Mouse (Mus musculus) hindbrain, postnatal 0 days (tissue): ENCODE measurements around the gene Ruvbl2. TPM values are rescaled to one million over a fixed set of nuclear protein-coding genes. Genes with fewer than 3 reads are reported as not detected.
"Not testable (repeated sequence)": the region's sequence is repeated elsewhere in the genome, so short reads cannot be mapped to it uniquely, and the experiment has no call there.

ENCODE experiments used
- ATAC-seq: fragments of 200-750 bp; cut with Nextera tagmentation; 2 replicates; pipeline ENCODE4 v1.8.0; 2017; ENCODE audit warnings: mild to moderate bottlenecking, moderate TSS enrichment, moderate library complexity
- DNase-seq: peaks from one replicate; pipeline ENCODE4 v3.0.0-alpha.2; 2015; ENCODE audit warnings: low spot score
- H3K27ac ChIP-seq: fragments of 300-500 bp; sonication (generic); 2 replicates; pipeline ENCODE4 v1.5.1; 2014; ENCODE audit warnings: mild to moderate bottlenecking
- H3K27me3 ChIP-seq: fragments of 300-500 bp; sonication (generic); 2 replicates; pipeline ENCODE4 v1.6.1; 2014; ENCODE audit warnings: low read length, mixed read lengths; ENCODE audit not compliant: insufficient read depth
- H3K36me3 ChIP-seq: fragments of 300-500 bp; sonication (generic); 2 replicates; pipeline ENCODE4 v1.6.1; 2014; ENCODE audit warnings: low read length, mixed read lengths; ENCODE audit not compliant: insufficient read depth
- H3K4me1 ChIP-seq: fragments of 300-500 bp; sonication (generic); 2 replicates; pipeline ENCODE4 v1.6.1; 2014; ENCODE audit warnings: antibody characterized with exemption, low read length, mixed read lengths; ENCODE audit not compliant: insufficient read depth
- H3K4me2 ChIP-seq: fragments of 300-500 bp; sonication (generic); 2 replicates; pipeline ENCODE4 v1.6.1; 2014; ENCODE audit warnings: low read depth, mild to moderate bottlenecking, low read length, moderate library complexity, mixed read lengths
- H3K4me3 ChIP-seq: fragments of 300-500 bp; sonication (generic); 2 replicates; pipeline ENCODE4 v1.5.1; 2014; ENCODE audit warnings: low read length
- H3K9ac ChIP-seq: fragments of 300-500 bp; sonication (generic); replicated peaks from 2 replicates; pipeline ENCODE4 v1.6.1; 2014; ENCODE audit warnings: mild to moderate bottlenecking, low read length, moderate library complexity, mixed read lengths
- H3K9me3 ChIP-seq: fragments of 300-500 bp; sonication (generic); 2 replicates; pipeline ENCODE4 v1.6.1; 2016; ENCODE audit warnings: low read length, mixed read lengths
- CTCF ChIP-seq: IDR thresholded peaks from 2 replicates; pipeline ENCODE4 v1.5.1; 2016; ENCODE audit warnings: antibody characterized with exemption, control low read depth, low read depth
- WGBS: fragments of 180-500 bp; shearing (Covaris S2); extraction: QIAGEN DNeasy Blood & Tissue Kit; methylation state at CpG from one replicate; pipeline ENCODE4 v1.1.7; 2014; 5-methylcytosine and 5-hydroxymethylcytosine counted together
- polyA plus RNA-seq: library from polyadenylated mRNA; unstranded; fragments of >200 nt; fragmentation: Nextera tagmentation; extraction: Ambion mirVana; gene quantifications from 2 replicates; pipeline ENCODE4 v1.2.1, GENCODE M21; 2015
- total RNA-seq: library from RNA; depleted of rRNA; stranded (reverse); fragments of >200 nt; gene quantifications from 2 replicates; pipeline ENCODE4 v1.2.3, GENCODE M21; 2014

Ruvbl2 gene
- total and polyA plus RNA-seq, 2 experiments from 2014 or later: 82.9 to 147 TPM

DNA sequence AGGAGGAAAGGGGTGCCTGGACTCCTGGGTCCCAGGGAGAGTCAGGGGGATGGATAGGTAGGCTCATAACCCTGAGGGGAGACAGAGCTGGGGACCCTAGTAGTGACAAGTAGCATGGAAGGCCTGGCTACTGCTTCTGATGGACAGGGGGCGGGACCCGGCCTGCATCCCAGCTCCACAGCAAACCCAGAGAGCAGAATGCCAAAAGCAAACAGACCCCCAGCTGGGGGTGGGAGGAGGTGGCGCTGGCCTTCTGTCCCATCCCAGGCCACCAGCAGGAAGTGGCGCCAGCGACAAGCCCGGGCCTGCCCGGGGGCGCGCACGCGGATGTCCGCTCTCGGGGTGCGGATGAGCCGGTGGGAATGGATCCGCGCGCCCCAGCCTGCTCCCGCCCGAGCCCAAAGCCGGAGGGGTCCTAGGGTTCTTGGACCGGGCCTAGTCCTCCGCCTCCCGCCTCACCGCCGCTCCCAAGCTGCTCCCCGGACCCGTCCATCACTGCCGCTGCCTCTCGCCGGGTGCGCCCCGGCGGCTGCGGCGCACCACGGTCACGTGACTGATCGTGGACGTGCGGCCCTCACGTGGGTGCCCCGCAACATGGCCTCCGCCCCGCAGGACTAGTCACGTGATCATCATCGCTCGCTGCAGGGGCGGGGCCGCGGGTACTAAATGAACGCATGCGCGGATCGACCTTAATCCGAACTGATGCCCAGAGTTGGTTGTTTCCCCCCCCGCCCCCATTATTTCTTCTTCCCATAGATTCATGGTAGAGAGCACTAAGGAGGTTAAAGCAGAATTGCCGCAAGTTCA, 28.6 kb upstream of the Ruvbl2 start, which contains the start of gene Bax:
Bax (minus strand) TSS at position 616 of the 807 bp plus-strand sequence.
- Histone ChIP-seq H3K27me3 (no peaks in the 10 kb centered on the region), H3K9ac (peak within 1 kb of the TSS; percentile 81), H3K27ac (peak within 1 kb of the TSS; percentile 76), H3K4me3 (peak within 1 kb of the TSS; percentile 69), H3K9me3 (no peaks in the 10 kb centered on the region), H3K4me2 (peak within 1 kb of the TSS; percentile 93), H3K4me1 (peaks cover 8% of the 10 kb centered on the region), H3K36me3 (peaks cover 13% of the 10 kb centered on the region)
- peak; percentile 36; the same call in 1 of the 2 replicates for TF ChIP-seq CTCF
- under 1% methylated on average over 54 of the region's 58 CpGs for WGBS
- peak; percentile 99 for DNase-seq
- ATAC-seq: peak; percentile 86

DNA sequence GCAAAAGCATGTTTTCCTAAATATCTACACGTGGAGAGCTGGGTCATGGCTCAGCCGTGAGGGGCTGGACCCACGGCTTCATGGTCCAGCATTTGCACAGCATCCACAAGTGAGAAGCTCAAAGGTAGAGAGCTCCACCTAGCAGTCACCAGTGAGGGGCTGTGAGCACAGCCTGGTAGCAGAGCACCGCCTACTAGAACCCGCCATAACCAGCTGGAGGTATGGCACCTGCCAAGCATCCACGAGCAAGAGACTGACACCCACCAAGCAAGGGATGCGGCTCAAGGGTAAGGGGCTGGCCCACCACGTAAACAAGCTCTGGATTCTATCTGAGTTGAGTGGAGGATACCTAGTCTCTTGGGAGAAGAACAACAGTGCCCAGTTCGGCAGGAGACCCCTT, 27.7 kb upstream of the Ruvbl2 start:
- 74% methylated on average over 9 of the region's 9 CpGs for WGBS
- H3K4me1 ChIP-seq: peaks cover 11% of the 10 kb centered on the region
- peak overlapping the region; percentile 93 for H3K4me2 ChIP-seq
- DNase-seq: no peak
- peak overlapping the region; percentile 81 for H3K9ac ChIP-seq
- H3K9me3 ChIP-seq: no peaks in the 10 kb centered on the region
- peak overlapping the region; percentile 76; the same call in 1 of the 2 replicates for H3K27ac ChIP-seq
- ATAC-seq: no peak
- 0 out of 2 replicates have a peak, but pooled peaks have one; percentile 12 for TF ChIP-seq CTCF
- H3K4me3 ChIP-seq: peak overlapping the region; percentile 69
- peaks cover 13% of the 10 kb centered on the region for H3K36me3 ChIP-seq
- no peaks in the 10 kb centered on the region for H3K27me3 ChIP-seq

DNA sequence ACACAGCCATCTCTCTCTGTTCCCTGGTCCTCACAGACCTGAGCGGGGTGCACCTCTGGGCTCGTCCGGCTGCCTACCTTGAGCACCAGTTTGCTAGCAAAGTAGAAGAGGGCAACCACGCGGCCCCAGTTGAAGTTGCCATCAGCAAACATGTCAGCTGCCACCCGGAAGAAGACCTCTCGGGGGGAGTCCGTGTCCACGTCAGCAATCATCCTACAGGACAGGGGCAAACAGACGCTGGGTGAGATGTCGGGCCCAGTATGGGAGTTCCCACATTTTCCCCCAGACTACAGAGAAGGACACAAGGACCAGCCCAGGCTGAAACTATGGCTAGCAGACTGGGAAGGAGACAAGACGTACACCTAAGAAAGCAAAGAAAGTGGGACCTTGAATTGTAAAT, 27.2 kb upstream of the Ruvbl2 start:
- no peak overlapping the region for H3K4me2 ChIP-seq
- 94% methylated on average over 12 of the region's 12 CpGs for WGBS
- no peak overlapping the region for H3K27ac ChIP-seq
- no peak overlapping the region for H3K4me3 ChIP-seq
- ATAC-seq: no peak
- H3K9me3 ChIP-seq: no peaks in the 10 kb centered on the region
- H3K4me1 ChIP-seq: peaks cover 15% of the 10 kb centered on the region
- peak overlapping the region; percentile 81; the same call in 1 of the 2 replicates for H3K9ac ChIP-seq
- DNase-seq: no peak
- no peak for TF ChIP-seq CTCF
- H3K36me3 ChIP-seq: peaks cover 13% of the 10 kb centered on the region
- no peaks in the 10 kb centered on the region for H3K27me3 ChIP-seq

DNA sequence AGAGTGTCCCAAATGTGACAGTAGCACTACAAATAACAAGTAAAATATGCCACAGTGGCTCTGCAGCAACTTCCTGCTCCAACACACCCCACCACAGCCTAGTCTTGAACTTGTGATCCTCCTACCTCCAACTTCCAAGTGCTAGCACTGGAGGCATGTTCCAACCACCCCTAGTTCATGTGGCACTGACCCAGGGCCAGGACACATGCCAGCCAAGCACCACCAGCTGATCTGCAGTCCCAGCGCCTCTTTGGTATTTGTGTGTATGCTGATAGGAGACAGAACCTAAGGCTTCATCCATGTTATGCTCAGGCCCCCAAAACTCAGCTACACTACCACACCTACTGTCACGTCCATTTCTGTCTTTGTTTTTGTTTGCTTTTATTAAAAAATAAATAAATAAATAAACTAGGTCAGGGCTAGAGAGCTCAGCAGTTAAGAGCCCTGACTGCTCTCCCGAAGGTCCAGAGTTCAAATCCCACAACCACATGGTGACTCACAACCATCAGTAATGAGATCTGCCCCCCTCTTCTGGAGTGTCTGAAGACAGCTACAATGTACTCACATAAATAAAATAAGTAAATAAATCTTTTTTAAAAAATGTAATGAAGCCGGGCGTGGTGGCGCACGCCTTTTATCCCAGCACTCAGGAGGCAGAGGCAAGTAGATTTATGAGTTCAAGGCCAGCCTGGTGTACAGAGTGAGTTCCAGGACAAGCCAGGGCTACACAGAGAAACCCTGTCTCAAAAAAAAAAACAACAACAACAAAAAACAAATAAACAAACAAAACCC, 26.3 kb upstream of the Ruvbl2 start:
- H3K4me2 ChIP-seq: no peak overlapping the region
- TF ChIP-seq CTCF: no peak
- 95% methylated on average over 7 of the region's 7 CpGs for WGBS

DNA sequence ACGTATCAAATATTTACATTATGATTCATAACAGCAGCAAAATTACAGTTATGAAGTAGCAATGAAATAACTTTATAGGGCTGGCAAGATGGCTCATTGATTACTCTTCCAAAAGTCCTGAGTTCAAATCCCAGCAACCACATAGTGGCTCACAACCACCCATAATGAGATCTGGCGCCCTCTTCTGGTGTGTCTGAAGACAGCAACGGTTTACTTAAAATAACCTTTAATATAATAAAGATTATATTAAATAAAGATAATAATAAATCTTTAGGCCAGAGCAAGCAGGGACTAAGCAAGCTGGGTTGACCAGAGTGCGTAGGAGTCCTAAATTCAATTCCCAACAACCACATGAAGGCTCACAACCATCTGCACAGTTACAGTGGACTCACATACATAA, 25.0 kb upstream of the Ruvbl2 start:
- not testable (repeated sequence) for DNase-seq, H3K9me3 ChIP-seq, H3K4me3 ChIP-seq, ATAC-seq, H3K9ac ChIP-seq, H3K27me3 ChIP-seq, H3K4me2 ChIP-seq, H3K27ac ChIP-seq
- Histone ChIP-seq H3K4me1 (peaks cover 17% of the 10 kb centered on the region), H3K36me3 (peaks cover 13% of the 10 kb centered on the region)
- 80% methylated on average over 4 of the region's 4 CpGs for WGBS
- peak; percentile 35; the same call in 1 of the 2 replicates for TF ChIP-seq CTCF

More for the DNA sequence above, 26.3 kb upstream of the Ruvbl2 start:
- no peak for ATAC-seq
- no peak for DNase-seq
- H3K27me3 ChIP-seq: no peaks in the 10 kb centered on the region
- no peak overlapping the region for H3K4me3 ChIP-seq
- no peaks in the 10 kb centered on the region for H3K9me3 ChIP-seq
- peaks cover 13% of the 10 kb centered on the region for H3K36me3 ChIP-seq
- no peak overlapping the region for H3K27ac ChIP-seq
- peaks cover 17% of the 10 kb centered on the region for H3K4me1 ChIP-seq
- H3K9ac ChIP-seq: no peak overlapping the region

DNA sequence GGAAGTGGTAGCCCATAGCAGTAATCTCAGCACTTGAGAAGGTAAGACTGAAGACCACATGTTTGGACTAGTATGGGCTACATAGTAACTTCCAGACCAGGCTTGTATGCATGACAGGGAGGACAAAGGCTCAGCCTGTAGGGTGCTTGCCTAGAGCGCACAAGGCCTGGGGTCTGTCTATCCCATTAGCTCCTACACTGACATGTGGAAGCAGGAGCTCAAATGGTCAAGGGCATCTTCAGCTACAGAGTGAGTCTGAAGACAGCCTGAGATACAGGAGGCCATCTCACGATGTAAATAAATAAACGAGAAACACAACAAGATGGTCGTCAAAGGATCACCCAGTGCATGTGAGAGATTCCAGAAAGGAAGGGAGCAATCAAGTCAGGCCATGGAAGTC, 24.4 kb upstream of the Ruvbl2 start:
- WGBS: 87% methylated on average over 4 of the region's 4 CpGs
- DNase-seq (no peak), ATAC-seq (no peak)
- Histone ChIP-seq H3K27ac (no peak overlapping the region), H3K4me1 (peaks cover 21% of the 10 kb centered on the region), H3K4me3 (no peak overlapping the region), H3K36me3 (peaks cover 13% of the 10 kb centered on the region), H3K9ac (no peak overlapping the region), H3K4me2 (no peak overlapping the region), H3K27me3 (no peaks in the 10 kb centered on the region), H3K9me3 (no peaks in the 10 kb centered on the region)
- no peak for TF ChIP-seq CTCF
